Mouse (Mus musculus) spleen, adult 12 weeks (tissue): ENCODE data around the gene Gm28576.
"Not testable (repeated sequence)": the region's sequence is repeated elsewhere in the genome, so short reads cannot be mapped to it uniquely, and the experiment has no call there.

Experiments
- DNase-seq: peaks from one replicate; pipeline ENCODE4 v3.0.0; 2022; ENCODE audit warnings: low spot score

Gm28576 gene

GRCm38 (mm10) chrY:7722641-7723040 is at the start of gene Gm28576:
Gm28576 (plus strand) TSS chrY:7722941.
- DNase-seq = not testable (repeated sequence)
